Mouse (Mus musculus): Measurements from ENCODE around the gene Cd28. TPM values are rescaled to one million over a fixed set of nuclear protein-coding genes. Genes with fewer than 3 reads are reported as not detected.

Cd28 gene
- 0.58 and 1.3 TPM in 2 replicates for polyA plus RNA-seq (2012; rRNA removed)

DNA sequence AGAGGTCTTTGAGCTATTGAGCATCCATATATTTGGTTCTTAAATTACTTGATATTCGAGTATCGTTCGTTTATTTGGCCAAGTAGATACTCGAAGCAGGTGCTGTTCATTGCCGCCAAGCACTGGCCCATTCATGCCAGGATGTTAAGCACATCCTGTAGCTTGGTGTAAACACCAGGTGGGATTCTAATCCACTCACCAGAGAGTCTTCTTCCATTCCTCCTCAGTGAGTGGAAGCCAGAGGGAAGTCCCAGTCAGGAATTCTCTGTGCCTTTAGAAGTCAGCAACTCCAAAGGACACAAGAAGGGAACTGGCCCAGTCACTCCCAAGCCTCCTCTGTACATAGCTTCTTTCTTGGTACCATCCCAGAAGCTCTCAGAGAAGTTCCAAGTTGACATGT, at the start of gene Cd28:
TSS of gene Cd28 (plus strand) at position 234 of the 400 bp plus-strand sequence.
- 86% methylated on average over 5 of the region's 5 CpGs for WGBS

GRCm38 (mm10) chr1:60667873-60668616, 48.6 kb upstream of the Cd28 start:
- 12% methylated on average over 17 of the region's 17 CpGs for WGBS
- DNase-seq (ENCODE audit: low read depth, low spot score): peak; percentile 53

More for the DNA sequence above, at the start of gene Cd28:
- no peak for DNase-seq (ENCODE audit: low read depth, low spot score)

DNA sequence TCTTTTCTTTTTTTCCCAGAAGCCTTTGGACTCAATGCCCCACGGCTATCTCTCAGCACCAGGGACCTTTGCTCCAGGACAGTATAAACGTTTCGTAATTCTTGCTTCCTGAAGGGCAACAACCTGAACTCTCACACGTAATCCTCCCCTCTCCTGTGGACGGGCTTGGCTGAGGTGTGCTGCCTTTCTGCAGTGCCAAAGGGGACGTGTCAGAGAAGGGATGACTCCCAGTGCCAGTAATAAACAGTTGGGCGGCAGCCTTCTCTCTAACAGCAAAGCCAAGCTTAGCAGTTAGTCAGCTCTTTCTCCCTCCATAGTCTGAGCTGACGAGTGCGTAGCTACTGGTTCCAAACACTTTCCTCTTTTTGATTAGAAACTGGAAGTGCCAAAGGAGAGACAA, 47.6 kb upstream of the Cd28 start:
- WGBS: 25% methylated on average over 9 of the region's 9 CpGs
- peak; percentile 78 for DNase-seq (ENCODE audit: low read depth, low spot score)

GRCm38 (mm10) chr1:60669664-60670063, 46.9 kb upstream of the Cd28 start:
- no peak for DNase-seq (ENCODE audit: low read depth, low spot score)
- 88% methylated on average over 2 of the region's 2 CpGs for WGBS

- DNase-seq (ENCODE audit: low read depth, low spot score): no peak
- WGBS: 83% methylated on average over 5 of the region's 5 CpGs
Measured at GRCm38 (mm10) chr1:60670172-60670571, 46.4 kb upstream of the Cd28 start.

DNA sequence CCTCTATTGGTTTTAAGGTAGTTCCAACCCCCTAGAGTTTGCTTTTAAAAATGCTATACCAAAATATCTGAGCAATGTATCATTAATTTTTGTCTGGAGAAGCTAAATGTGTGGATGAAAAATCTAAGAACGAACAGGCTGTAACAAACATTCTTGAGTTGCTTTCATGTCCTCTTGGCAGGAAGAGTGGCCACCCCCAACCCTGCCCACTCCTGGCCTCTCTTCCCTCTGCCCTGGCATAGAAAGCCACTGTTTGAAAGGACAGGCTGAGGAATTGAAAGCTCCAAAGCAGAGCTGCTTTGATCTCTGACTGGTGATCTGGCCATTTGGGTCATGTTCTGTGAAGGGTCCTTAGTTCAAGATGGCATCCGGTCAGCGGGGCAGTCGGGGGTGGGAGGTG, 32.8 kb upstream of the Cd28 start:
- 91% methylated on average over 4 of the region's 4 CpGs for WGBS
- DNase-seq (ENCODE audit: low read depth, low spot score): no peak

GRCm38 (mm10) chr1:60696115-60696895, 20.3 kb upstream of the Cd28 start:
- DNase-seq (ENCODE audit: low read depth, low spot score): no peak
- WGBS: 84% methylated on average over 3 of the region's 3 CpGs

DNA sequence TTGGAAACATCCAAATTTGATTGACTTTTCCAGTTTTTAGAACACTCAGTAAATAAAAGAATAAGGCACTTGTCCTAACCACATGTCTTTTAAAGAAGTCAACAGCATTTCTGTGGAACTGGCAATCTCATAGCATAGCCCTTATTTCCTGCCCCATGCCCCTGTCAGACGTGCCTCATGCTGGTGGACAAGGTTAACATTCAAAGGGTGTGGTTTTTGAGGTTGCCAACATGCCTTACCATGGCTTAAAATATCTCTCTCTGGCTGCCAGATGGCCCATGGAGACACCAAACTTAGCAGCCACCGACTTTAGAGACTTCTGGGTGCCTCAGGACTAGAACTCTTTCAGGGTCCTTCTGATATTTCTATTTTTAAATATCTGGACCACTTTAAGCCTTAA, 14.0 kb upstream of the Cd28 start:
- 33% methylated on average over 2 of the region's 2 CpGs for WGBS
- DNase-seq (ENCODE audit: low read depth, low spot score): no peak

- no peak for DNase-seq (ENCODE audit: low read depth, low spot score)
- 84% methylated on average over 3 of the region's 3 CpGs for WGBS
Measured at GRCm38 (mm10) chr1:60713238-60713637, 3.4 kb upstream of the Cd28 start.

GRCm38 (mm10) chr1:60715651-60716196, 876 bp upstream of the Cd28 start:
- no peak for DNase-seq (ENCODE audit: low read depth, low spot score)
- 39% methylated on average over 8 of the region's 8 CpGs for WGBS

DNA sequence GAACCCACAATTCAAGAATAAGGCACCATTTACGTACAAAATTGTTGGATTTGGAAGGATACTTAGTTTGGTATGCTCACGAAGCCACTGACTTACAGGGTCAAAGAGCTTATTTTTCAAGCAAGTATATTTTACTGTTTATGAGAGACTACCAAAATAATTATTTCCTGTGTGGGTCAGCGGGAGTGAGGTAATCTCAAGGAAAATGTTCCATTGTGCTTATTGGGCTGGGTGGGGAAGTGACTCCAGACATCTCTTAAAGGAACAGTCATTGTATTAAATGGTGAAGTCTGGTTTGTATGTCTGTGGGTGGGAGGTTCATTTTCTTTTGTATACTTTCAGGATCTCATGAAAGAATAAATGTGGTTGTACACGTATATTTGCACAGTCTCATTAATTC, 2.0 kb downstream of the Cd28 start:
- WGBS: 66% methylated on average over 4 of the region's 4 CpGs
- no peak for DNase-seq (ENCODE audit: low read depth, low spot score)

GRCm38 (mm10) chr1:60723555-60723954, 7.0 kb downstream of the Cd28 start:
- 91% methylated on average over 3 of the region's 3 CpGs for WGBS
- no peak for DNase-seq (ENCODE audit: low read depth, low spot score)

DNA sequence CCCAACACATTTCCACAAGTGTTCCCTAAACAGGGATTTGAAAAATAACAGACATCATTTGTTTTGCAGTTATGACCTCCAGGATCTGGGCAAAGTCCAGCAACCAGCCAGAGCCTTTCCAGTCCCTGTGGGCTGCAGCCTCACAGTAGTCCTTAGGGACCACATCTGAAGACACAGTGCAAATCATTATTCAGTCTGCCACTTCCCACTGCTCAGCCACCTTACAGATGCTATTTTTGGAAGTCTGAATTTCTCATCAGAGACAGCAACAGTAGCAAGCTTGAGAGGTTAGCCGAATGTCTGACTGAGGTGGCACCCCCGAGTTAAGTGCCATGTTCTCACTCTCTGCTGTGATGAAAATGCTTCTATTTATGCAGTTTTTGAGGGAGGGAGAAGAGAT, 15.3 kb downstream of the Cd28 start:
- WGBS: 89% methylated on average over 2 of the region's 2 CpGs
- DNase-seq (ENCODE audit: low read depth, low spot score): no peak

GRCm38 (mm10) chr1:60735072-60735907, 18.7 kb downstream of the Cd28 start:
- 43% methylated on average over 12 of the region's 12 CpGs for WGBS
- DNase-seq (ENCODE audit: low read depth, low spot score): no peak

GRCm38 (mm10) chr1:60735908-60736280, 19.3 kb downstream of the Cd28 start:
- no peak for DNase-seq (ENCODE audit: low read depth, low spot score)
- 80% methylated on average over 7 of the region's 7 CpGs for WGBS

- DNase-seq (ENCODE audit: low read depth, low spot score): no peak
- WGBS: 69% methylated on average over 1 of the region's 1 CpGs
Measured at GRCm38 (mm10) chr1:60744266-60744665, 27.7 kb downstream of the Cd28 start.

- WGBS: 15% methylated on average over 7 of the region's 7 CpGs
- peak; percentile 19 for DNase-seq (ENCODE audit: low read depth, low spot score)
Measured at GRCm38 (mm10) chr1:60745664-60746063, 29.1 kb downstream of the Cd28 start.

- no peak for DNase-seq (ENCODE audit: low read depth, low spot score)
- WGBS: 60% methylated on average over 2 of the region's 2 CpGs
Measured at GRCm38 (mm10) chr1:60746153-60746552, 29.6 kb downstream of the Cd28 start.

DNA sequence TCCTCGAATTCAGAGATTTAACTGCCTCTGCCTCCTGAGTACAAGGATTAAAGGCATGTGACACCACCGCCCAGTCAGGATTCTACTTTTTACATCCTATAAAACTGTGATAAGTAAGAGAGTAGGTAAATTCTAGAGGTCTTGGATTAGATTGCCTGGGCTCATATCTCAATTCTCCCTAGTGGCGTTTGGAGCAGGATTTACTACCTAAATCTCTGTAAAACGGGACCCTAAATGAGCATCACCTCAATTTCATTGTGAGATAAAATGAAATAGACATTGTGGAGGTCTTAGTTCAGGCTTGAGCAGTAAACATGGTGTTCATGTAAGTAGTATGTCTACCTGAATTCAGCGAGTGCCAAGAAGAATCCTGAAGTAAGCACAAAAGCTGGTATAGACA, 30.3 kb downstream of the Cd28 start:
- 87% methylated on average over 5 of the region's 5 CpGs for WGBS
- DNase-seq (ENCODE audit: low read depth, low spot score): no peak

DNA sequence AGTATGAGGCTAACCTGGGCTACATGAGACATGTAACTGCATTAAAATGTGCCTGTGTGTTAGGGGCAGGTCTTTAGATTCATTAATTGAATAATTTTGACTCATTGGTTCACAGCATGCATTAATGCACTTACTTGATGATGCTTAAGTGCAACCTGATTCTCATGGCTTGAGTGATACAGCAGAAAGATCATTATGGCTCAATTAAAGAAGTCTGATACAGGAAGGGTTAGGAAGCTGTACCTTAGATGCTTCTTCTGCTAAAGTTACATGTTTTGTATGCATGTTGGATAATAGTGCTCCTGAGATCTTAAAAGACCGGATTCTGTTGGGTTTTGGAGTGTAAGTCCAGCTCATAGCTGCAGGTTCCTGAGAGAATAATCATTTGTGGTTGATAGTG, 31.7 kb downstream of the Cd28 start:
- DNase-seq (ENCODE audit: low read depth, low spot score): no peak
- WGBS: 98% methylated on average over 1 of the region's 1 CpGs

Data from large intestine, adult 2 months (tissue).